8 mouse cellular contexts compared by ENCODE assay signal in the genomic region with DNA sequence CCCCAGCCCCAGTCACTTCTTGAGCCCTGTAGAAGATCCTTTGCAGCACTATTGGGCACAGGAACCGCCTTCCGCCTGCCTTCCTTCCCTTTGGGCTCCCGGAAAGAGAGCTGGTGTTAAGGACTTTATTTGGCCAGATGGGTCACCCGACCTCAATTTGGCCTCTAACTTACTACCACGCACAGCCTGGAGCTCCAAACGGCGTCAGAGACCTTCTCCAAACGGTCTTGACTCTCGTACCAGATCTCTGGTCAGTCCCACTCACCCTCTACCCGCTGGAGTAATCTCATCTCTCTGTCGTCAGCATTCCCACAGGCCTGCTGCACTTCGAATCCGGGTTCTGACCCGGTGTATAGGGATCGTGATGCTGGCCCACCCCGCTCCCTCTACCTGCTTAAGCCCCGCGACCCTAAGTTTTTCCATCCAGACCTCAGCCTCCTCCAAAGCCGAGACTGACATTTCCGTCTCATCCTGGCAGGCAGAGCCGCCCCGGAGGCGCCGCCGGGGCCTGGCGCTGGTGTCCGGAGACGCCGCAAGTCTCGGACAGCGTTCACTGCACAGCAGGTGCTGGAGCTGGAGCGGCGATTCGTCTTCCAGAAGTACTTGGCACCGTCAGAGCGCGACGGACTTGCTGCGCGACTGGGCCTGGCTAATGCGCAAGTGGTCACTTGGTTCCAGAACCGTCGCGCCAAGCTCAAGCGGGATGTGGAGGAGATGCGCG. TPM values are rescaled to one million over a fixed set of nuclear protein-coding genes. Genes with fewer than 3 reads are reported as not detected.
DNase-seq lines count a peak whose midpoint lies in the region; ATAC-seq and TF ChIP-seq lines count a peak whose summit lies in the region.

No protein-coding gene starts in this region.

- no peaks in the 10 kb centered on the region for H3K9me3 ChIP-seq in E14TG2a.4 (ENCODE audit: low read length)
- H3K9me3 ChIP-seq in heart, embryonic 12.5 days (replicated peaks) = no peaks in the 10 kb centered on the region
- H3K9me3 ChIP-seq in midbrain, embryonic 11.5 days (ENCODE audit: control insufficient read depth, low read length) = no peaks in the 10 kb centered on the region

- H3K27me3 ChIP-seq in E14TG2a.4 (ENCODE audit: insufficient read depth, low read length) = peaks cover 89% of the 10 kb centered on the region
- H3K27me3 ChIP-seq in heart, embryonic 12.5 days (replicated peaks) = peaks cover 83% of the 10 kb centered on the region
- peaks cover 68% of the 10 kb centered on the region for H3K27me3 ChIP-seq in midbrain, embryonic 11.5 days (ENCODE audit: control insufficient read depth, insufficient read depth, low read length)

- no peak for TF ChIP-seq POLR2A in bone marrow, adult 2 months (IDR thresholded peaks at IDR 0.05; ENCODE audit: borderline replicate concordance, control insufficient read depth, low read depth, low read length)

- WGBS in bone marrow, adult 2 months = 20% methylated on average over 47 of the region's 47 CpGs
- 1% methylated on average over 47 of the region's 47 CpGs for WGBS in heart, embryonic 12.5 days
- WGBS in midbrain, embryonic 11.5 days = under 1% methylated on average over 47 of the region's 47 CpGs

- H3K27ac ChIP-seq in bone marrow, adult 2 months (ENCODE audit: control insufficient read depth, insufficient read depth, low read depth, low read length, poor library complexity) = no peak overlapping the region; the same call in 1 of the 2 replicates
- H3K27ac ChIP-seq in heart, embryonic 12.5 days (ENCODE audit: poor library complexity, severe bottlenecking) = no peak overlapping the region
- H3K27ac ChIP-seq in midbrain, embryonic 11.5 days (ENCODE audit: low read depth, low read length) = no peak overlapping the region

- H3K9ac ChIP-seq in heart, embryonic 12.5 days = peak overlapping the region; percentile 1; the same call in 1 of the 2 replicates
- no peak overlapping the region for H3K9ac ChIP-seq in midbrain, embryonic 11.5 days (ENCODE audit: low read length)

- H3K4me1 ChIP-seq in E14TG2a.4 (replicated peaks; ENCODE audit: low read depth, low read length) = peaks cover 30% of the 10 kb centered on the region
- no peaks in the 10 kb centered on the region for H3K4me1 ChIP-seq in bone marrow, adult 2 months (ENCODE audit: control insufficient read depth, insufficient read depth, low read length)
- H3K4me1 ChIP-seq in heart, embryonic 12.5 days (replicated peaks) = peaks cover 22% of the 10 kb centered on the region
- 0 out of 2 replicates have a peak, but pooled peaks cover 3% of the 10 kb centered on the region for H3K4me1 ChIP-seq in midbrain, embryonic 11.5 days (ENCODE audit: control insufficient read depth, insufficient read depth, low read length)

- peaks cover 6% of the 10 kb centered on the region for H3K36me3 ChIP-seq in E14TG2a.4 (ENCODE audit: insufficient read depth, low read length)
- peaks cover 2% of the 10 kb centered on the region; the same call in 1 of the 2 replicates for H3K36me3 ChIP-seq in heart, embryonic 12.5 days
- no peaks in the 10 kb centered on the region for H3K36me3 ChIP-seq in midbrain, embryonic 11.5 days (ENCODE audit: control insufficient read depth, insufficient read depth, low read length)

- peak overlapping the region; percentile 62 for H3K4me3 ChIP-seq in E14TG2a.4 (replicated peaks; ENCODE audit: low read length)
- peak overlapping the region; percentile 41 for H3K4me3 ChIP-seq in bone marrow, adult 2 months (replicated peaks; ENCODE audit: control insufficient read depth, low read depth, low read length)
- peak overlapping the region; percentile 39 for H3K4me3 ChIP-seq in heart, embryonic 12.5 days
- peak overlapping the region; percentile 11; the same call in 1 of the 2 replicates for H3K4me3 ChIP-seq in midbrain, embryonic 11.5 days (ENCODE audit: low read depth, low read length)

- H3K4me2 ChIP-seq in heart, embryonic 12.5 days = peak overlapping the region; percentile 68
- H3K4me2 ChIP-seq in midbrain, embryonic 11.5 days = peak overlapping the region; percentile 30

- no peak for ATAC-seq in heart, embryonic 12.5 days (ENCODE audit: insufficient number of reproducible peaks, low FRiP score)
- no peak for ATAC-seq in midbrain, embryonic 11.5 days (ENCODE audit: low FRiP score)

- DNase-seq in kidney, postnatal 10 days = peak; percentile 63
- peak; percentile 85 for DNase-seq in midbrain, embryonic 11.5 days (ENCODE audit: low spot score, missing footprints)
- DNase-seq in natural killer cell, adult 2 months (ENCODE audit: low spot score in 2 of 2) = no peak
- DNase-seq in spleen, adult 18-20 months = no peak
- no peak for DNase-seq in thymus, postnatal 0 days (ENCODE audit: low spot score)

- no peak for TF ChIP-seq CTCF in E14TG2a.4 (conservative IDR thresholded peaks at IDR 0.05; ENCODE audit: low read length)
- no peak for TF ChIP-seq CTCF in bone marrow, adult 2 months (IDR thresholded peaks at IDR 0.05; ENCODE audit: control insufficient read depth, insufficient read depth, low read length)

RNA-seq across cellular contexts. Expression of gene Lbx2, which starts 1.2 kb away (rescaled TPM):
- polyA plus RNA-seq in bone marrow, adult 2 months (2011; ENCODE audit: insufficient read depth, insufficient read length, low replicate concordance, missing spikeins) = not detected in 2 replicates
- 0.36 TPM in 1 of 2 replicates, not detected in the other for polyA plus RNA-seq in heart, embryonic 12.5 days (2016; fragmentation: Nextera tagmentation; extraction: Ambion mirVana)
- 0.44 TPM in 1 of 2 replicates, not detected in the other for polyA plus RNA-seq in midbrain, embryonic 11.5 days (2014; fragmentation: Nextera tagmentation; extraction: Ambion mirVana)
- 0.51 and 0.95 TPM in 2 replicates for polyA plus RNA-seq in thymus, postnatal 0 days (2015; fragmentation: Nextera tagmentation; extraction: Ambion mirVana)

RNA-seq across cellular contexts. Expression of gene Pcgf1, which starts 9.7 kb away (rescaled TPM):
- polyA plus RNA-seq in bone marrow, adult 2 months (2011; ENCODE audit: insufficient read depth, insufficient read length, low replicate concordance, missing spikeins) = 32.0 and 40.8 TPM in 2 replicates
- polyA plus RNA-seq in heart, embryonic 12.5 days (2016; fragmentation: Nextera tagmentation; extraction: Ambion mirVana) = 12.5 and 14.9 TPM in 2 replicates
- 31.5 and 35.5 TPM in 2 replicates for polyA plus RNA-seq in midbrain, embryonic 11.5 days (2014; fragmentation: Nextera tagmentation; extraction: Ambion mirVana)
- polyA plus RNA-seq in thymus, postnatal 0 days (2015; fragmentation: Nextera tagmentation; extraction: Ambion mirVana) = 27.8 and 30.3 TPM in 2 replicates

RNA-seq across cellular contexts. Expression of gene Ccdc142, which starts 14.0 kb away (rescaled TPM):
- 1.1 and 2.5 TPM in 2 replicates for polyA plus RNA-seq in bone marrow, adult 2 months (2011; ENCODE audit: insufficient read depth, insufficient read length, low replicate concordance, missing spikeins)
- 1.3 and 1.9 TPM in 2 replicates for polyA plus RNA-seq in heart, embryonic 12.5 days (2016; fragmentation: Nextera tagmentation; extraction: Ambion mirVana)
- 0.83 and 1.00 TPM in 2 replicates for polyA plus RNA-seq in midbrain, embryonic 11.5 days (2014; fragmentation: Nextera tagmentation; extraction: Ambion mirVana)
- polyA plus RNA-seq in thymus, postnatal 0 days (2015; fragmentation: Nextera tagmentation; extraction: Ambion mirVana) = 2.4 and 2.8 TPM in 2 replicates

RNA-seq across cellular contexts. Expression of gene Gm42688, which starts 14.1 kb away (rescaled TPM):
- polyA plus RNA-seq in bone marrow, adult 2 months (2011; ENCODE audit: insufficient read depth, insufficient read length, low replicate concordance, missing spikeins) = 4.2 and 7.7 TPM in 2 replicates
- 2.2 and 2.4 TPM in 2 replicates for polyA plus RNA-seq in heart, embryonic 12.5 days (2016; fragmentation: Nextera tagmentation; extraction: Ambion mirVana)
- 1.2 and 2.3 TPM in 2 replicates for polyA plus RNA-seq in midbrain, embryonic 11.5 days (2014; fragmentation: Nextera tagmentation; extraction: Ambion mirVana)
- polyA plus RNA-seq in thymus, postnatal 0 days (2015; fragmentation: Nextera tagmentation; extraction: Ambion mirVana) = 2.4 and 2.7 TPM in 2 replicates

RNA-seq across cellular contexts. Expression of gene Tlx2, which starts 17.3 kb away (rescaled TPM):
- not detected in 2 replicates for polyA plus RNA-seq in bone marrow, adult 2 months (2011; ENCODE audit: insufficient read depth, insufficient read length, low replicate concordance, missing spikeins)
- 0.18 and 0.24 TPM in 2 replicates for polyA plus RNA-seq in heart, embryonic 12.5 days (2016; fragmentation: Nextera tagmentation; extraction: Ambion mirVana)
- not detected in 2 replicates for polyA plus RNA-seq in midbrain, embryonic 11.5 days (2014; fragmentation: Nextera tagmentation; extraction: Ambion mirVana)
- 0.23 TPM in 1 of 2 replicates, not detected in the other for polyA plus RNA-seq in thymus, postnatal 0 days (2015; fragmentation: Nextera tagmentation; extraction: Ambion mirVana)

Comparison
In these comparisons a context has a peak if more than half of its experiments do, and no peak if none do; other contexts are left out.
1. H3K4me3 ChIP-seq: peak in every context shown above with its lines; median percentile 62 in E14TG2a.4; 41 in bone marrow, adult 2 months; 39 in heart, embryonic 12.5 days; 11 in midbrain, embryonic 11.5 days.
2. DNase-seq: peak in kidney, postnatal 10 days (single experiment) and midbrain, embryonic 11.5 days (single experiment); none in natural killer cell, adult 2 months (0 of 2), spleen, adult 18-20 months (0 of 2) and thymus, postnatal 0 days (single experiment).